Mouse (Mus musculus) spleen, adult 12 weeks (tissue): ENCODE data around the gene Lyrm4.

Experiments
- DNase-seq: peaks from one replicate; pipeline ENCODE4 v3.0.0; 2022; ENCODE audit warnings: low spot score

The Lyrm4 gene

GRCm38 (mm10) chr13:36096684-36097383, 20.5 kb downstream of the Lyrm4 start:
- no peak for DNase-seq

DNA sequence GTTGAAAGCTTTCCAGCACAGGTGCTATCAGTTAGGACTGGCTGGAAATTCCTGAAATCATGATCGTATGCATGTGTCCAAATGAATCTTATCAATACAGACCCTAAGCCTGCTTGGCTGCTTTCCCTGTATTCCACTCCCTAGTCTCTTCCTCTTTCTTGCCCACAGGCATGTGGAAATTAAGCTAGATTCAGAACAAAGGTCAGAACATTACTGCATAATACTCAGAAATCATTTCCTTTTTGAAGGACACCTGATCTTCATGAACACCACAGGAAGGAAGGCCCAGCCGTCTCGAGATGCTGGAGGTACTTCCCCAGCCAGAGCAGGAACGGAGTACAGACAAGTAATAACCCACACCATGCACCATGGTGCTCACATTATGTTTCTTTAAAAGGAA, 29.2 kb downstream of the Lyrm4 start:
- DNase-seq = no peak

DNA sequence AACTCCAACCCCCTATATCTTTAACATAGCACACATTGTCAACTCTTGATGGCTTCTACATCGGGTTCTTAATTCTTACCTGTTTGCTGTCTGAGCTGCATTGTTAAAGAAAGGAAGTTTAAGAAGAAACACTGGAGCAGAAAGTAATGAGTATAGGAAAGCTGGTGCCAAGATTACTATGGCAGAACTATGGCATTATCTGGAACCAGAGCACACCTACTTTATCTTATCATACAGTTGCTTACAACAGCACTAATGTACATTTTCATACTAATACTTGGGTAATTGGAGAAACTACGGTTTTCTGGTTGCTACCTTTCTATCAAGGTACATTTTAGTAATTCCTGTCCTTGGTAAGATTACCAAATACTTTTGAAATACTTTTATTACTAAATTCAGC, 29.9 kb downstream of the Lyrm4 start:
- DNase-seq = no peak

DNA sequence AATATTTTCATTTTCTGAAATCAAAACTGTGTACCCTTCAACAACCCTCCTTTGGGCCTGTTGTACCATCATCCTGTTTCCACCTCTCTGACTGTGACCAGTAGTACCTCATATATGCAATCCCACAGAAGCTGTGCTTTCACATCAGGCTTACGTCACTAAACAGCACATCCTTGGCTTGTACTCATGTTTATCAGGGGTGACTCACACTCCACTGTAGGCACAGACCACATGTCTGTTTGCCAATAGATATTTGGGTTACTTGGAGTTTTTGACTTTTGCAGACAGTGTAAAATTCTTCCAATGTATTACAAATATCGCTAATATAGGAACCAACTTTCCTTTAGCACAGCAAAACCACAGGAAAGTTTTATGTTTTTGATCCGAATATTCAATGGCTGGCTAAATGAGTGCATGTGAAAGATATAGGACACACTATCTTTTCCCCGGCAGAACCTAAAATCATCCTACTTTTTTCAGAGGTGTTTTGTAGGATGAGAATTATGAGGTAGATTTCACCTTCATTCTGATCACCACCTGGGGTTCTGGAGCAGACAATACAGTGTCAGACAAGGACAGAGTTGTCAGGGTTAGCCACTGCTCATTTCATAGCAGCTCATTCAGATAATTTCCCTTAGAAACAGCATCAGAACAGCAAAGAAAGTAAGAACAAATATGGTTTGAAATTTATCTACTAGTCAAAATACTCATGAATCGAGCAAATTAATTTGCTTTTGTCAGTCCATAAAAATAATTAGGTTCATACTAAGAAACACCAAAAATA, 30.5 kb downstream of the Lyrm4 start:
- DNase-seq = no peak

DNA sequence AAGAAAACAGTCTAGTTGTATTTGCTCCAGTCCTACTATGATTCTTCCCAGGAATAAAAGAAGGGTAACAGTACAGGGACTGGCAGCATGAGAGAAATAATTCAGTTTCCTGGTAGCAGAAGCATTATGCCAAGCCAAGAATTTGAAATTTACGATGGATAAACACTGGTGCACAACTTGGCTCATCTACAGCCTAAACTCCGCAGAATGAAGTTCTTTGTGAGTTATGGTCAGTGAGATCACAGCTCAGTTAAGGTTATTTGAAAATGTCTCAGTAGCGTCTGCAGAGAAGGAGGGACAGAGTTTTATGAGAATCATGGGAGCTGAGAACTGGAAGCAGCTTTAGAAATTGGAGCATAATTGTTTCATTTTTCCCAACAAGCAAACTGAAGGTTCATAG, 31.4 kb downstream of the Lyrm4 start:
- no peak for DNase-seq

DNA sequence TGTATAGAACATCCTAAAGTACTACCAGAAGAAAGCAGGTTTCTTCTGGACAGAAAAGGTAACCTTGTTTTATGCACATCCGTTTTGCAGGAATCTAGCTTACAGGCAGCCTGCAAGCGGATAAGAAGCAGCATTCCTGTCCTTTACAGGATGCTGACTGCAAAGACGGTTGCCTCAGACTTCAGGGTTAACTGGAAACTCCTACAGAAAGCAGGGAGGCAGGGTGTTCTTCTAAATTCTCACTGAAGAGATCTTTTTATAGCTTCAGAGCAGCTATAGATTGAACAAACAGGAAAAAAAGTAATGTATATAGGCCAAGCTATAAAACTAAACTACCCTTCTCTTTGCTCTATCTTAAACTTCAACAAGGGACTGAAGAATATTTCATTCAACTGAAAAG, 32.6 kb downstream of the Lyrm4 start:
- DNase-seq = no peak

DNA sequence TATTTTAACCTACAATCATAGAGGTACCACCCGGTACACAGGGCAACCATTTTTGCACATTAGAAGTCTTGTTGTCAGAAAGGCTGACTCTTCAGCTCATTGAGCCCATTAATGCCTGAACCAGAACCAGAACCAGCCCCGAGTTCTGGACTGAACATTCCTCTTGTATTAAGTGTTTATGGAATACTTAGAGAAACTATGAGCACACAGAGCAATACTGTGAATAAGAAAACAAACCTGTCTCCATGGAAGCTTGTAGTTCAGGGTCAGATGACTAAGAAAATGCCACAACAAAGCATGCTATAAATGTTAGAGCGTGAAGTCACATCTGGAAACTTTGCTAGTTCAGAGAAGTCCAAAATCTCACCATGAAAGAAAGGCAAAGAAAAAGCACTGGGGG, 35.7 kb downstream of the Lyrm4 start:
- DNase-seq = no peak

GRCm38 (mm10) chr13:36074484-36074883, 42.8 kb downstream of the Lyrm4 start:
- DNase-seq = no peak

- no peak for DNase-seq
These were observed 50.6 kb downstream of the Lyrm4 start for GRCm38 (mm10) chr13:36066676-36067075.

DNA sequence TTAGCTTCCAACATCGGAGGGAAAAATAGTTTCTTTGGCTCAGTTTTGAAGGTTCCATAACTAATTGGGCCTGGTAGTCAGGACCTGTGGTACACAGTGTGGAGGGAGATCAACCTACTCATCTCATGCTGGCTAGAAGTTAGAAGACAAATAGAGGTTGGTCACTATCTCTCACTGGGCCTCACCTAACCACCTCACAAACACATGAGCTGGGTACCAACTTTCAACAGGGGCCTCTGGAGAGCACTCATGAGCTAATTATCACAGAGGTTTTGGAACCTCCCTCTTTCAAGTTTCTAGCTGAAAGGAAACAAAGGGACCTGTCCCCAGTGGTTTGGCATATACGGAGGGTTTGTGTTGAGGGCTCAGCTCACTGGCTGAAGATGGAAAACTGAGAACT, 59.8 kb downstream of the Lyrm4 start:
- DNase-seq = peak; percentile 4

- DNase-seq = peak; percentile 48
These were observed 60.4 kb downstream of the Lyrm4 start for GRCm38 (mm10) chr13:36056925-36057324.

DNA sequence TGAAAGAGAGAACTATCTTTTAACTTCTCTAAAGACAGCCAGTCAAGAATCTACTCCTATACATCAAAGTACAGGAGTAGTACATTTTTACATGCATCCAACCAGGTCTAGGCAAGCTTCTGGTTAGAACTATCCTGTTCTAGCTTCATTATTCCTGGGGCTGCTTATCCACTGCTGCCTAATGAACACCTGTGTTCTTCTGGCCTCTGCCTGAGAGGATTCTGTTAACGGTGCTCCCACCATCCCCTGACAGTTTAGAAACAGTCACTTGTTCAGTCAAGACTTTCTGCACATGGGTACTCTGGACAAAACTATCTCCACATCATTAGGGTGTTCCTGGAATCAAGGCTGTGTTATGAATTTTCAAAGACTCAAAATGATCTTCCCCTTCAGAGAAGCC, 60.8 kb downstream of the Lyrm4 start:
- DNase-seq = no peak

DNA sequence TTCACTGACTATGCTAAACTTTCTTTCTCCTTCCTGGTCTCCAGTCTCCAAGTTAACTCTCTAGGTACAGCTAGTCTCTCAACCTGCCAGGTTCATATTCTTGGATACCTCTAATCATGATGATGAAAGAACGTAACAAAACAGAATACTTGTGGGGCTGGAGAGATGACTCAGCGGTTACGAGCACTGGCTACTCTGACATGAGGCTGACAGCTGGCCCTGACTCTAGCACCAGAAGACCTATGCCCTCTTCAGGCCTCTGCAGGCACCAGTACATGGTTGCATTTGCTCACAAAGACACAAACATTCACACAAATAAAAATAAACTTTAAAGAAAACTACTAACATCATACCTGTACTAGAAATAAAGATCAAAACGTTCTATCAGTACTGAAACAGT, 81.8 kb downstream of the Lyrm4 start:
- DNase-seq = no peak

DNA sequence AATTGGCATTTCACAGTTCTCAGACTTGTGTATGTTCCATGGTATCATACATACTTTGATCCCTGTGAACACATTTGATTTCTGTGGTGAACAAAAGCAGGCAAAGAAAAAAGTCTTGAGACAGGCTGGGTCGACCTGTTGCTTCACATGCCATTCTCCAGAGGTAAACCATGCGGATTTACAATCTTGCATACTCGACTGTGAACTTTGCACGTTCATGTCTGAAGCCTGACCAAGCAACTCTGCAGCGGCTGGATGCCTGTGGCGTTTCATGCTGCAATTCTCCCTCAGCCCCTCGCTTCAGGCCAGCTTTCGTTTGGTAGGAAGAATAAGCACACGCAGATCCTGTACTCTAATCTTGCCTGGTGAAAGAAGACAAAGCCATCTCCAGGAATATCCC, 85.4 kb downstream of the Lyrm4 start:
- DNase-seq = no peak

DNA sequence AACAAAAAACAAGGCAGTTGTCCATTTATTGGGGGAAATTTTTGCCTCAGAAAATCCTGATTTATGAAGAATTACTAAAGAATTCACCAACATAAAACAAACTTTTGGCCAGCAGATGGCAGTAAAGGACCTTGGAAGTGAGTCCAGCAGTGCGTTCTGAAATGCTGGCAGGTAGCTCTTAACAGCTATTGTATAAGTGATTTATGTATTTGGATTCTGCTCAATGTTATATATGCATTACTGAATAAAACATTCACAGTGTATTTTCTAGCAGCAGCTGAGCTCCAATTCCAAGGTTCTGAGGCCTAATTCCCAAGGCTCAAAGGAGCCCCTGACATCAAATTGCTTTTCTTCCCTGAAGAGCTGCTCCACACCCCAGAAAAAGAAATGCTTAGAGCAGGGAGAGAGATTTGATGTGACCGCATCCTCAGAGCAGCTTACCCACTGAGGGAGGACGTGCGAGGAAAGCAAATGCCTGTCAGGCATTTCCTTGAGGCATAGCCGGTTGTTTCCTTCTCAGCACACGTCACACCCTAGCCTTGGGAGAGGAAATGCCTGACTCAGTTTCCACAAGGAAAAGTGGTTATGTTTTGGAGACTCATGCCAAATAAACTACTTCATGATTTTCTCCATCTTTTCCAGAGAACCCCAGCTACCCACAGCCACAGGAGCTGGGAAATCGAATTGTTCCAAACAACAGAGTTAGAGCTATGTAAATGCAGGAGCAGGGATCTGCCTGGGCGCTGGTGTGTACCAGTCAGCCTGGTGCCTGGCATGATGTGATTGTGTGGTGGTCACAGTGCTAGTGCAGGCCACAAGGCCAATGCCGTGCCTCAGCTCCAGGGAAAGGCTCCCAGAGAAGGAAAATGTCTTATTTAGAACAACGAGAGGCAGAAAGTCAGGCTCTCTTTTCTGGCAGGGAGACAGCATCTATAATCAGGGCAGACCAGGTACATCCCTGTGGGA, 97.7 kb downstream of the Lyrm4 start:
- DNase-seq = peak; percentile 26

GRCm38 (mm10) chr13:36018017-36018416, 99.3 kb downstream of the Lyrm4 start:
- DNase-seq = no peak

DNA sequence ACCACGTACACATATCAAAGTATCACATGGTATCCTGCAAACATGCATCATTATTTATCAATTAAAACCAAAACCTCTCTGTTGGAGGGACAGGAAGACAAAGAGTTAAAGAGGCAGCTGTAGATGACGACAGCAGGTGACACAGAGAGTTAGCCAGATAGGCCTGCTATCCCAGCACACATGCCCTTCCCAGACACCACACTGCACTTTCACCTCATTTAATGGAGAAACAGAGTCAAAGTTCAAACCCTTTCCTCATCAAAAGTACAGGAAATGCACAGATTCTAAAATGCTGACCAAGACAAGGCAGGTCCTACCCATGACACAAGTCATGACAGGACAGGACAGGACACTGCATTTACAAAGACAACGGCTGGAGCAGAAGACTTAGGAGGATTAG, 101.7 kb downstream of the Lyrm4 start:
- DNase-seq = no peak

DNA sequence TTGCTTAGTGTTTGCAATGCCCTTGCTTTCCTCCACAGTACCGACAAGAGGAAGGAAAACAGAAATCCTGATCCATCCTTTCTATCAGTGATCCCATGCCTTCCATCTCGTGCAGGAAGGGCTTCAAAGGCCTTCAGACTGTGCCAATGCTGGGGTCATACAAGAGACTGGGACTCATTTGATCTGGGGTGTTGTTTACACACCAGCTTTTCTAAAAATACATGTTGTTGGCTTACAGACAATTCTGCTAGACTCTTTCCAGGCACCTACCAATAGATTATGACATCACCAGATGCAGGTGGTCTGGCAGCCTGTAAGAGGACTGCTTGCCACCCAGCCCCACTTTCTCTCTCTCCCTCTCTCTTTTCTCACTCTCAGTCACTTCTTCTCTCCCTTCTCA, 107.3 kb downstream of the Lyrm4 start:
- no peak for DNase-seq

DNA sequence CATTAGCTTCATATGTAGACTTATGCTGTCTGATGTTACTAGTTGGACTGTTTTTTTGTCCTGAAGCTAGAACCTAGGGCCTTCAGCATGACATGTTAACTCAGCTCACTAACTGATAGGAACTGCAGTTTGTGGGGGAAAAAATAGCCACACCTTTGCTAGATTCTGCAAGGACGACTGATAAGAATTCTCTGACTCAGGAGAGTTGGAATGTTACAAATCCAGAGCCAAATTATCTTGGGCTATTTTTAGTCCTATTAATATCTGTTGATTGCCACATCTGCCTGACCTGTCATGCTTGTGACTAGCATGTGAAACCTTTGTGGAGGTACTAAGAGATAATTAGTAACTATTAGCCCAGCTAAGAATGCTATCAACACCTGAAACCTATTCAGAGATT, 116.5 kb downstream of the Lyrm4 start:
- DNase-seq = no peak

GRCm38 (mm10) chr13:35997606-35998005, 119.7 kb downstream of the Lyrm4 start:
- DNase-seq = no peak

GRCm38 (mm10) chr13:35995696-35996426, 121.5 kb downstream of the Lyrm4 start:
- DNase-seq = no peak

DNA sequence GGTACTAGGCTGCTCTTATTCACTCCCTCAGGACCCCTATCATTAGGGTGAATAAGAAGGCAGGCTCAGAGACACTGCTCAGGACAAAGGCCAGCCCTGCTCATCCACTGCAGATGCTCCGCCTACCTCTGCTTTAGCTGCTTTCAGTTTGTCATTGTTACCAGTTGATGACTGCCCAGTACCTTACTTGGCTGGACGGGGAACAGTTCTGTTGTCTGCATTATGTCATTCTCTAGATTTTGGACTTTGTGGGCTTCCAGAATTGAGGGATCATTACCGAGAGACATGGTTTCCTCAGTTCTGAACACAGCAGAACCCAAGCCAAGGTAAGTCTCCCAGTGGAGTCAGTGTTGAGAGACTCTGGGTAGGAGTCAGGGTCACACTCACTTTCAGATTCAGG, 122.1 kb downstream of the Lyrm4 start:
- no peak for DNase-seq
